Mouse (Mus musculus): ENCODE data around the gene Ttyh3. TPM values are rescaled to one million over a fixed set of nuclear protein-coding genes. Genes with fewer than 3 reads are reported as not detected.
A peak's percentile ranks its signal among the peaks of the same experiment; 100 is the strongest.
"Not testable (repeated sequence)": the region's sequence is repeated elsewhere in the genome, so short reads cannot be mapped to it uniquely, and the experiment has no call there.

Gene Ttyh3
- 53.6 and 76.6 TPM in 2 replicates for polyA plus RNA-seq (2015; fragmentation: Nextera tagmentation; extraction: Ambion mirVana)

DNA sequence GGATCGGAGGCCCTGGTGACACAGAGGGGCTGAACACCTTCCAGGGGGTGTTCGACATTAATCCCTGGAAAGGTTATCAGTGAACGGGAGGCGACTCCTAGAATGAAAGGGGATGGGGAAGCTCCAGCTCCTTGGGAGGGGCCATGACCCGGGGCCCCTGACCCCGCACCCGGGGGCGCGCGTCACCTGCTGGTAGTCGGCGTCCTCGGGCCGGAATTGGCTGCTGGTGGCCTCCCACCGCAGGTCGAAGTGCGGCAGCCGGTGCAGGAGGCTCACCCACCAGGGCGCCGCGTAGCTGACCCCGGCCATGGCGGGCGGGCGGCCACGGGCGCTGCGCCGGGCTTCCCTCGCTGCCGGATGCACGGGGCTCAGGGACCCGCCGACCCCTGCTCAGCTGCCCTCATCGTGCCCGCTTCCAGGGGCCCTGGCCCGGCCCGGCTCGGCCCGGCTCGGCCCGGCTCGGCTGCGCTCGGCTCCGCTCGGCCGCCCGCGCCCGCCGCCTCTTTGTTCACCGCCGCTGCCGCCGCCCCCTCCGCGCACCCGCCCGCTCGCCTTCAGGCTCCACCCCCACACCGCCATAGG lies at the start of gene Ttyh3:
Gene Ttyh3 (minus strand): TSS at position 513 of the 582 bp plus-strand sequence.
- Histone ChIP-seq H3K4me3 (replicated peaks) (peak within 1 kb of the TSS; percentile 81), H3K4me2 (replicated peaks) (peak within 1 kb of the TSS; percentile 100), H3K9ac (replicated peaks) (peak within 1 kb of the TSS; percentile 100), H3K27ac (peak within 1 kb of the TSS; percentile 94), H3K4me1 (replicated peaks) (peaks cover 51% of the 10 kb centered on the region), H3K9me3 (no peaks in the 10 kb centered on the region), H3K27me3 (peaks cover 2% of the 10 kb centered on the region; the same call in 1 of the 2 replicates), H3K36me3 (peaks cover 24% of the 10 kb centered on the region)
- peak; percentile 71 for ATAC-seq
- WGBS = 0% methylated on average over 56 of the region's 62 CpGs

DNA sequence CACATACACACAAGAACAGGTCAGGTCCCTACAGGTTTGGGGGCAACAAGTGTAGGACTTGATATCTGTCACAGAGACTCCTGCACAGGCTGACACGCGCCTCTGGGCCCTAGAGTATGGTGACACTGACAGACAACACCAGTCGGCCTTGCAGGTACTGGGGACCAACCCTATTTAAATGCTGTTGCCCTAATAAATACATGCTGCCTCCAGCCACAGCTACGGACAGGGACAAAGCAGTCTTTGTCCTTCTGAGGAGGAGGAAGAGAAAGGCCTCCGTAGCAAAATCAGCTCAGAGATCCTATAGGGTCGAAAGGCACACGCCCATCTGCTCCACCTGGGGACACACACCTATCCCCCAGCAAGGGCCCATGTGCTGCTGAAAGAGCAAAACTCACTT lies 47.2 kb upstream of the Ttyh3 start:
- H3K4me3 ChIP-seq (replicated peaks) = no peak overlapping the region
- peaks cover 23% of the 10 kb centered on the region for H3K4me1 ChIP-seq (replicated peaks)
- H3K27me3 ChIP-seq = no peaks in the 10 kb centered on the region
- no peak for ATAC-seq
- H3K9ac ChIP-seq (replicated peaks) = 0 out of 2 replicates have a peak overlapping the region, but pooled peaks have one; percentile 6
- no peak overlapping the region for H3K4me2 ChIP-seq (replicated peaks)
- peaks cover 66% of the 10 kb centered on the region for H3K36me3 ChIP-seq
- H3K9me3 ChIP-seq = no peaks in the 10 kb centered on the region
- 90% methylated on average over 7 of the region's 7 CpGs for WGBS
- H3K27ac ChIP-seq = no peak overlapping the region

DNA sequence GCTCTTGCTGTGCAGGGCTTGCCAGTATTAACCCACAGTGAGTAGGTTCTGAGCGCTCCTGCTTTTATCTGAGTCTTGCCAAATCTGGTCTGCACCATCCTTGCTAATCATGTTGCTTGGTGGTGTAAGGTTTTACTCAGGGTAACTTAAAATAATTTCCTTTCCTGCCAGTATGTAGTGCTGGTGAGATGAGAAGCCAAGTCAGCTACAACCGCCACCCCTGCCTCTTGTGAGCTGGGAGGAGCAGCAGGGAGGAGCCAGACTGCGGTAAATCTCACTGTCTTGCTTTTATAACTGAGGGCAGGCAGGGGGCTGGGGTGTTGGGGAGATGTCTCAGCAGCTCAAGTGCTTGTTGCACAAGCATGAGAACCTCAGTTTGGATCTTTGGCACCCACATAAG lies 39.6 kb upstream of the Ttyh3 start:
- Histone ChIP-seq H3K27me3 (no peaks in the 10 kb centered on the region), H3K27ac (no peak overlapping the region), H3K4me1 (replicated peaks) (peaks cover 7% of the 10 kb centered on the region; the same call in 1 of the 2 replicates), H3K36me3 (peaks cover 76% of the 10 kb centered on the region), H3K9ac (replicated peaks) (no peak overlapping the region), H3K9me3 (no peaks in the 10 kb centered on the region), H3K4me3 (replicated peaks) (no peak overlapping the region), H3K4me2 (replicated peaks) (no peak overlapping the region)
- 94% methylated on average over 3 of the region's 3 CpGs for WGBS
- no peak for ATAC-seq

DNA sequence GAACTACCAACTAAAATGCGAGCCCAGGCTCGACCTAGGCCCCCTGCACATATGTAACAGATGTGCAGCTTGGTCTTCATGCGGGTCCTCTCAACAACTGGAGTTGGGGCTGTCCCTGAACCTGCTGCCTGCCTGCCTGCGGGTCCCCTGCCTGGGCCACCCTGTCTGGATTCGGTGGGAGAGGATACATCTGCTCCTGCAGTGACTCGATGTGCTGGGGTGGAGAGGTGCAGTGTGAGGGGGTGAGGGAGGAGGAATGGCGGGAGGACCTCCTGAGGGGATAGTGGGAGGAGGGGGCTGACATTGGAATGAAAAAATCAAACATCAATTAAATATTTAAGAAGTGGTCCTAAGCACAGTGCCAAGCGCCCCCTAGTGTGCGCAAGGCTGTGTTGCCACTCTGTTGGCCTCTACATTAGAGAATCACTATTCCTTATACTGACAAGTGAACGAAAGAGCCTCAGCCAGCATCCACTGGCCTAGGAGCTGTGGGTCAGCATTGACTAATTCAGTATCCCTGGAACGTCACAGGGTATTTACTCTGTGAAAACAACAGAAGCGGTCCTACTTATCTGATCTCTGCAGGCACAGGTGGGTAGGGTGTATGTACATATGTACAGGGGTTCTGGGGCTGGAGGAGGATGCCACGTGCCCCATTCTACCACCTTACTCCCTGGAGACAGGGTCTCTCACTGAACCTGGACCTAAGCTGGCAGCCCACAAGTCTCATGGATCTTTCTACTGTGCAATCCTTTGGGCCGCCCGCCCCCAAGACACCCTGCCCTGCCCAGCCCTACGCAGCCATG lies 35.7 kb upstream of the Ttyh3 start:
- H3K4me1 ChIP-seq (replicated peaks) = peaks cover 7% of the 10 kb centered on the region; the same call in 1 of the 2 replicates
- no peak overlapping the region for H3K27ac ChIP-seq
- H3K9ac ChIP-seq (replicated peaks) = no peak overlapping the region
- no peak overlapping the region for H3K4me3 ChIP-seq (replicated peaks)
- no peak overlapping the region for H3K4me2 ChIP-seq (replicated peaks)
- no peaks in the 10 kb centered on the region for H3K27me3 ChIP-seq
- peaks cover 54% of the 10 kb centered on the region for H3K36me3 ChIP-seq
- peak; percentile 74 for ATAC-seq
- 61% methylated on average over 16 of the region's 16 CpGs for WGBS
- no peaks in the 10 kb centered on the region for H3K9me3 ChIP-seq

DNA sequence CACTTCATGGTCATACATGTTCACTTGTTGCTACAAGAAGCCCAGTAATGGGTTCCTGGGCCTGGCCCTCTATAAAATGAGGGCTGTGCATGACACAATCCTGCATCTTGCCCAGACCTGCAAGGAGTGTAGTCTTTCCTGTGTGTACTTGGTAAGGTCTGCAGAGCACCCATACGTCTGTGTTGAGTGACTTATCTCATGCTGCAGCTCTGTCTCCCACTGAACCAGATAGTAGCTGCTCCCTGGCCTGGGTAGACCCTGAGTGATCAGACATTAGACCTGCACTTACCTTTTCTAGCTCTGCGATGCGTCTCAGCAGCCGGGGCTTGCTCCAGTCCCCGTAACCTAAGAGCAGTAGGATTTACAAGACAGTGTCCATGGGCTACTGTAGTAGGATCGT lies 33.3 kb upstream of the Ttyh3 start:
- no peaks in the 10 kb centered on the region for H3K27me3 ChIP-seq
- H3K4me3 ChIP-seq (replicated peaks) = no peak overlapping the region
- H3K27ac ChIP-seq = no peak overlapping the region
- H3K36me3 ChIP-seq = peaks cover 53% of the 10 kb centered on the region
- ATAC-seq = no peak
- WGBS = 97% methylated on average over 6 of the region's 6 CpGs
- H3K9ac ChIP-seq (replicated peaks) = no peak overlapping the region
- peaks cover 7% of the 10 kb centered on the region; the same call in 1 of the 2 replicates for H3K4me1 ChIP-seq (replicated peaks)
- no peak overlapping the region for H3K4me2 ChIP-seq (replicated peaks)
- H3K9me3 ChIP-seq = no peaks in the 10 kb centered on the region

DNA sequence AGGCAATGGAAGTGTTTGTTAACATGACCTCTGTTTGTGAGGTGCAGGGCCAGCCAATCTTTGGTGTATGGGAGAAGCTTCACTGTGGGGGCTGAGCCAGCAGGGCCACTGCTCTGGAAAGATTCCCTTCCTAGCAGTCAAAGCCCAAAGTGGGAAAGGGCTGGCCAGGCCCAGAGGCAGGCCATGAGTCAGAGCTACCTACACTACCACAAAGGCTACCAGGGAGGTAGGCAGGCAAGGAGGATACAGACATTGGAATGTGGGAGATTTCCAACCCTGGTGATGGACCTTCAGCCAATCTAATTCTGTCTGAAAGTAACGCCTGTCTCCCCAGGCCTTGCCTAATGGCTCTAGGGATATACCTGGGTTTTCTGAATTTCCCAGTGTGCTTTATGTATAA lies 32.1 kb upstream of the Ttyh3 start:
- H3K4me1 ChIP-seq (replicated peaks) = peaks cover 7% of the 10 kb centered on the region; the same call in 1 of the 2 replicates
- no peak overlapping the region for H3K27ac ChIP-seq
- WGBS = 100% methylated on average over 1 of the region's 1 CpGs
- H3K36me3 ChIP-seq = peaks cover 53% of the 10 kb centered on the region
- H3K4me3 ChIP-seq (replicated peaks) = no peak overlapping the region
- no peaks in the 10 kb centered on the region for H3K9me3 ChIP-seq
- no peak for ATAC-seq
- no peaks in the 10 kb centered on the region for H3K27me3 ChIP-seq
- no peak overlapping the region for H3K4me2 ChIP-seq (replicated peaks)
- no peak overlapping the region for H3K9ac ChIP-seq (replicated peaks)

DNA sequence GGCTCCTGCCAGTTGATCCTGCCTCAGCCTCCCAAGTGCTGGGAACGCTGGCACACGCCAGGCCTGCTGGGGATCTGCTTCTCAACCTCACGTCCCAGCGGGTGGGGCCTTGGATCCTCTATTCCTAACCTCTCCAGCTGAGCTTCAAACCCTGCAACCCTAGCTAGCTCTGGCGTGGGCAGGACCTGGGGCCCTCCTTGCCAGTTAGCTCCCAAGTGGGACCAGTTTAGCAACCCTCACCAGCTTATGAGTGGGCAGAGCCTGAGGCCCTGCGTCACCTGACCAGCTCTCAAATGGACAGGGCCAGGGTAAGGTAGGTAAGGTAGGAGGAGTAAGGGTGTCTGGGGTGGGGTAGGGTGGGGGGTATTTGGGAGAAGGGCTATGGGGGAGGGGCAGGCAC lies 31.2 kb upstream of the Ttyh3 start:
- Histone ChIP-seq H3K4me3 (replicated peaks) (no peak overlapping the region), H3K36me3 (peaks cover 53% of the 10 kb centered on the region), H3K4me1 (replicated peaks) (peaks cover 8% of the 10 kb centered on the region; the same call in 1 of the 2 replicates), H3K27me3 (no peaks in the 10 kb centered on the region), H3K9ac (replicated peaks) (no peak overlapping the region), H3K4me2 (replicated peaks) (no peak overlapping the region), H3K27ac (no peak overlapping the region), H3K9me3 (no peaks in the 10 kb centered on the region)
- 85% methylated on average over 6 of the region's 6 CpGs for WGBS
- no peak for ATAC-seq

DNA sequence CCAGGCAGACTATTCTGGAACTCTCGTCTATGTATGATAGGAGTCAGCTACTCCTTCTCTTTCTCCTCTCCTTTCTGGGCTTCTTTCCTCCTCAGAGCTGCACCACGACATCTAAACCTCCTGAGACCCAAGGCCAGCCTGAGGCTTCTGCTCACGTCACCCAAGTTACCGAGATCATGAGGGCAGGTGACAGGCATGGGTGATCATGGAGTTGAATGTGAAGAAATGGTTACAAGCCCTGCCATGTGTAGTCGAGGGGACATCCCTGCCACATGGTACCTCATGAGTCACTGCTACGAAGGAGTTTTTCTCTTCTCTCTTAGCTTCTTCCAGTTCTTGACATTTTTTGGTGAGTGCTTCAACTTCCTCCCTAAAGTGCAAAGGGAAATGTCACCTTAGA lies 28.3 kb upstream of the Ttyh3 start:
- 0 out of 2 replicates have a peak, but pooled peaks cover 3% of the 10 kb centered on the region for H3K4me1 ChIP-seq (replicated peaks)
- H3K36me3 ChIP-seq = peaks cover 68% of the 10 kb centered on the region
- no peak overlapping the region for H3K27ac ChIP-seq
- H3K9ac ChIP-seq (replicated peaks) = no peak overlapping the region
- no peaks in the 10 kb centered on the region for H3K9me3 ChIP-seq
- no peak overlapping the region for H3K4me2 ChIP-seq (replicated peaks)
- H3K4me3 ChIP-seq (replicated peaks) = no peak overlapping the region
- ATAC-seq = no peak
- WGBS = 94% methylated on average over 6 of the region's 6 CpGs
- H3K27me3 ChIP-seq = no peaks in the 10 kb centered on the region

DNA sequence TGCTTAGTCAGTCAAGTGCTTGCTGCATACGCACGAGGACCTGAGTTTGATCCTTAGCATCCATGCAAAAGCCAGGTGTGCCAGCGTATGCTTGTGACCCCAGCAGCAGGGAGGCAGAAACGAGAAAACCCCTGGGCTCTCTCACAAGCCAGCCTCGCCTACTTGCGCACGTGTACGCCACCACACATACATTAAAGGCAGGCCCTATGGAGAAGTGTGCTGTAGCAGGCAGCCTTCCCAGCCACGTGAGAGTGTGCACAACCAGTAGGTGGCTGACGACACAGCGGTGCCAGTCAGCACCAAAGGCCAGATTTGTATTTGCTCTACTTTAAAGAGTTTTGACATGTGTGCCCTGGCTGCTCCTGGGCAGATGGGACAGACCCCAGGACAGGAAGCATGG lies 26.8 kb upstream of the Ttyh3 start:
- ATAC-seq = no peak
- WGBS = 87% methylated on average over 11 of the region's 11 CpGs

DNA sequence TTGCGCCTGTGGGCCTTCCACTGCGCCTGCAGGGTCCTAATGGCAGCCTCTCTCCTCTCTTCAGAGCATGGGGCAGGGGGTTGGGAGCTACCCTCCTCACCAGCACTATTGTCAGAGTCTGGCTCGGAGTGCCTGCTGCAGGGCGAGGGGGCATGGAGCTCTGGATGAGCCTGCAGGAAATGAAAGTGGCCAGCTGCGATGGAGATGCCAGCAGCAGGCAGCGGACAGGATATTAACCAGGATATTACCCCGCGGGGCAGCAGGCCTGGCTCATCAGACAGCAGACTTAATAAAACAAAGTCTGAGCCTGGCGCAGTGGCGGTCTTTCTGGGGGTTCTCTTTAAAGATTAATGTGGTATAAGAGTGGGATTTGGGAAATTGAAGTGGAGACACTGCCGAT lies 26.2 kb upstream of the Ttyh3 start:
- Histone ChIP-seq H3K36me3 (peaks cover 79% of the 10 kb centered on the region), H3K27me3 (no peaks in the 10 kb centered on the region), H3K27ac (peak overlapping the region; percentile 51), H3K4me2 (replicated peaks) (no peak overlapping the region), H3K4me3 (replicated peaks) (no peak overlapping the region), H3K9me3 (no peaks in the 10 kb centered on the region), H3K4me1 (replicated peaks) (0 out of 2 replicates have a peak, but pooled peaks cover 3% of the 10 kb centered on the region), H3K9ac (replicated peaks) (no peak overlapping the region)
- WGBS = 72% methylated on average over 11 of the region's 11 CpGs
- ATAC-seq = 0 out of 2 replicates have a peak, but pooled peaks have one; percentile 55

More for the DNA sequence above, 26.8 kb upstream of the Ttyh3 start:
- no peak overlapping the region for H3K4me3 ChIP-seq (replicated peaks)
- peaks cover 74% of the 10 kb centered on the region for H3K36me3 ChIP-seq
- H3K4me1 ChIP-seq (replicated peaks) = 0 out of 2 replicates have a peak, but pooled peaks cover 3% of the 10 kb centered on the region
- no peaks in the 10 kb centered on the region for H3K27me3 ChIP-seq
- H3K9me3 ChIP-seq = no peaks in the 10 kb centered on the region
- H3K27ac ChIP-seq = no peak overlapping the region
- H3K9ac ChIP-seq (replicated peaks) = no peak overlapping the region
- H3K4me2 ChIP-seq (replicated peaks) = no peak overlapping the region

DNA sequence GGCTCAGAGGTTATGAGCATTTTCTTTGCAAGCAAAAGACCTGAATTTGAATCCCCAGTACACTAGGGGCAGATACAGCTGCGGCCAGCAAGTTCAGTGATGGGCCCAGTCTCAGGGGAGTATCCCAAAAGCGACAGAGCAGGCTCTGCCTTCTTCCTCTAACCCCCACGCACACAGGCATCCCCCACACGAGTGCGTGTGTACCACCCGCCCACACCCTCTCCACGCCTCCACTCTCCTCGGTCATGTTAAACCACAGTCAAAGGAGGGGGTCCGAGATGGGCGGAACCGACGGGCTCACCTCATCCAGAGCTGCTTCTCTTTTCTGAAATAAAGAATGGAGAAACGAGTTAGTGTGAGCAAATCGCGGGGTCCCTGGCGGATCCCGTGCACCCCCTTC lies 25.2 kb upstream of the Ttyh3 start:
- Histone ChIP-seq H3K36me3 (peaks cover 81% of the 10 kb centered on the region), H3K4me2 (replicated peaks) (no peak overlapping the region), H3K4me1 (replicated peaks) (0 out of 2 replicates have a peak, but pooled peaks cover 3% of the 10 kb centered on the region), H3K27ac (no peak overlapping the region), H3K27me3 (no peaks in the 10 kb centered on the region), H3K4me3 (replicated peaks) (no peak overlapping the region), H3K9me3 (no peaks in the 10 kb centered on the region), H3K9ac (replicated peaks) (no peak overlapping the region)
- ATAC-seq = no peak
- 91% methylated on average over 17 of the region's 17 CpGs for WGBS

DNA sequence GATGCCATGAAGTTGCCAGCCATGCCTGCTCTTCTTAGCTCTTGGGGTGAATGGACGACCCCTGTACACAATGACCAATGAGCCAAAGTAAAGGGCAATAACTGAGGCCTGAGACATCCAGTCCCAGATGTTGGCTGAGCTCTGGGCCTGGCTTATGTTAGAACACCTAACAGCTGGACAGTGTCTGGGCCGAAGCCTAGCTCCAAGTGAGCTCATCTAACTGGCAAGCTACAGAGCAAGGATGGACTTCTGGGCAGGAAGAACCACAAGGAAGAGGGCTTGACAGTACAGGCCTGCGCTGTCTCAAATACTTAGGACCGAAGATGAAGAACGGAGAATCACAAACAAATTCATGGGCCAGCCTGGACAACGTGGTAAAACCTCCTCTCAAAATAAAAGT lies 23.8 kb upstream of the Ttyh3 start:
- not testable (repeated sequence) for H3K4me1 ChIP-seq (replicated peaks); H3K4me3 ChIP-seq (replicated peaks); H3K4me2 ChIP-seq (replicated peaks); H3K27ac ChIP-seq; H3K9ac ChIP-seq (replicated peaks); H3K27me3 ChIP-seq; ATAC-seq; H3K9me3 ChIP-seq
- WGBS = 97% methylated on average over 6 of the region's 6 CpGs
- H3K36me3 ChIP-seq = peaks cover 83% of the 10 kb centered on the region
